Mouse (Mus musculus) forebrain, embryonic 13.5 days (tissue): ENCODE measurements at regions not wholly inside any gene's neighbourhood (a gene's known extent, or its start where the extent isn't known, plus 50 kb on each side); places are given as distances from the start of the nearest gene placed in this dataset.

ENCODE experiments used
- ATAC-seq: fragments of 200-750 bp; cut with Nextera tagmentation; 2 replicates; pipeline ENCODE4 v1.8.0; 2017
- H3K27ac ChIP-seq: fragments of 300-500 bp; sonication (generic); 2 replicates; pipeline ENCODE4 v1.5.1; 2015; ENCODE audit warnings: inconsistent platforms, mild to moderate bottlenecking, moderate library complexity
- H3K27me3 ChIP-seq: fragments of 300-500 bp; sonication (generic); 2 replicates; pipeline ENCODE4 v1.6.1; 2015; ENCODE audit warnings: mild to moderate bottlenecking, inconsistent platforms
- H3K36me3 ChIP-seq: fragments of 300-500 bp; sonication (generic); 2 replicates; pipeline ENCODE4 v1.6.1; 2015; ENCODE audit warnings: mild to moderate bottlenecking, inconsistent platforms; ENCODE audit not compliant: poor library complexity, severe bottlenecking
- H3K4me1 ChIP-seq: fragments of 300-500 bp; sonication (generic); 2 replicates; pipeline ENCODE4 v1.6.1; 2015; ENCODE audit warnings: inconsistent platforms
- H3K4me2 ChIP-seq: fragments of 300-500 bp; sonication (generic); 2 replicates; pipeline ENCODE4 v1.6.1; 2015; ENCODE audit warnings: inconsistent platforms, mild to moderate bottlenecking, moderate library complexity
- H3K4me3 ChIP-seq: fragments of 300-500 bp; sonication (generic); 2 replicates; pipeline ENCODE4 v1.5.1; 2015; ENCODE audit warnings: mild to moderate bottlenecking, inconsistent platforms
- H3K9ac ChIP-seq: fragments of 300-500 bp; sonication (generic); 2 replicates; pipeline ENCODE4 v1.6.1; 2015; ENCODE audit warnings: mild to moderate bottlenecking, inconsistent platforms
- H3K9me3 ChIP-seq: fragments of 300-500 bp; sonication (generic); replicated peaks from 2 replicates; pipeline ENCODE4 v1.6.1; 2016; ENCODE audit warnings: inconsistent platforms
- WGBS: fragments of 180-500 bp; shearing (Covaris S2); methylation state at CpG from one replicate; pipeline ENCODE4 v1.1.7; 2015; 5-methylcytosine and 5-hydroxymethylcytosine counted together

DNA sequence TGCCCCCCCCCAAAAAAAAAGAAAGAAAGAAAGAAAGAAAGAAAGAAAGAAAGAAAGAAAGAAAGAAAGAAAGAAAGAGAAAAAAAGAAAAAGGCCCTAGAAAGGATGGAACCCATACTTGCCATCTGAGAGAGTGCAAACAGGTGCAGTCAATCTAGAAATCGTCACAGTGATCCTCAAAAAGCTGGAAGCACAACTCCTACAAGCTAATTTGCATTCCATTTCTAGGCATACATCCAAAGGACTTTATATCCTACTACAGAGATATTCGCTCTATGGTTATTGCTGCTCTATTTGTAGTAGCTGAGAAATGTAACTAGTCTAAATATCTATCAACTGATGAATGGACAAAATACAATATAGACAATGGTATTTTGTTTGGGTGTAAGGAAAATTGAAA, 410.2 kb upstream of the Ctnnd2 start:
- Histone ChIP-seq H3K27me3 (no peaks in the 10 kb centered on the region), H3K36me3 (no peaks in the 10 kb centered on the region), H3K4me3 (no peak overlapping the region), H3K4me2 (no peak overlapping the region), H3K4me1 (no peaks in the 10 kb centered on the region), H3K9me3 (no peaks in the 10 kb centered on the region), H3K27ac (no peak overlapping the region), H3K9ac (no peak overlapping the region)
- WGBS = 80% methylated on average over 2 of the region's 2 CpGs
- ATAC-seq = no peak

DNA sequence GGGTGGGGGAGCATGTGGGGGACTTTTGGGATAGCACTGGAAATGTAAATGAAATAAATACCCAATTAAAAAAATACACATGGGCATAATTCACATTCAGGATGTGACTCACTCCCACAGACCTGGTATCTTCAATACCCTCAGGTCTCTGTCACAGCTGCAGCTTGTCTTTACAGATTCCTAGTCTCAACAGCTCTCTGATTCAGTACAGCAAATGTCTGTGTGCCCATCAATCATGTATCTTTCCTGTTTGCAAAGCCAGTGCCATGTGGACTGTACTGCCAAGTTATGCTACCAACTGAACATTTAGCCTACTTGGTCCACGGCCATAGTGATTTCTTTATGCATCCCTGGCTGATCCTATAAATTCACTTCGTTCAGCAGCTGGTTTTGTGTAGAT, 396.0 kb upstream of the Ctnnd2 start:
- WGBS = 82% methylated on average over 2 of the region's 2 CpGs
- H3K36me3 ChIP-seq = no peaks in the 10 kb centered on the region
- H3K27ac ChIP-seq = no peak overlapping the region
- H3K4me3 ChIP-seq = no peak overlapping the region
- no peak overlapping the region for H3K4me2 ChIP-seq
- no peak for ATAC-seq
- no peaks in the 10 kb centered on the region for H3K4me1 ChIP-seq
- no peak overlapping the region for H3K9ac ChIP-seq
- H3K27me3 ChIP-seq = no peaks in the 10 kb centered on the region
- no peaks in the 10 kb centered on the region for H3K9me3 ChIP-seq

DNA sequence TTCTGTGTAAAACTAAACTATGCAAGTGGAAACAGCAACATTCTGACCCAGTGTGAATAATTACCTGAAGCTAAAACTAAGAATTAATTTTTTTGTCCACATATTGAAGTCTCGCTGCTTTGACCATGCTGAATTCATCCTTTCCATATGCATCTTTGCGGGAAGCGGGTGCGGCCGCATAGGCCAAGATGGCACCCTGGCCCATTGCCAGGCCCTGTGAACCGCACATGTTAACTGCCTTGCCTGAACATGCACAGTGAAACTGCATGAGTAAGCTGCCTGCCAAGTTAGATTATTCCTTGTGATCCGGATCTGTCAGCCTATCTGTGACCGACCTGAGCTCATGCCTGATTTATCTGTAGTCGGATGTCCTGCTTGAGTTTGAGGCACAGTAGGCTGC, 373.8 kb upstream of the Ctnnd2 start:
- Histone ChIP-seq H3K4me2 (no peak overlapping the region), H3K4me1 (no peaks in the 10 kb centered on the region), H3K9ac (no peak overlapping the region), H3K36me3 (no peaks in the 10 kb centered on the region), H3K4me3 (no peak overlapping the region), H3K27ac (no peak overlapping the region), H3K27me3 (no peaks in the 10 kb centered on the region), H3K9me3 (peaks cover 4% of the 10 kb centered on the region; the same call in 1 of the 2 replicates)
- 93% methylated on average over 9 of the region's 9 CpGs for WGBS
- ATAC-seq = no peak

DNA sequence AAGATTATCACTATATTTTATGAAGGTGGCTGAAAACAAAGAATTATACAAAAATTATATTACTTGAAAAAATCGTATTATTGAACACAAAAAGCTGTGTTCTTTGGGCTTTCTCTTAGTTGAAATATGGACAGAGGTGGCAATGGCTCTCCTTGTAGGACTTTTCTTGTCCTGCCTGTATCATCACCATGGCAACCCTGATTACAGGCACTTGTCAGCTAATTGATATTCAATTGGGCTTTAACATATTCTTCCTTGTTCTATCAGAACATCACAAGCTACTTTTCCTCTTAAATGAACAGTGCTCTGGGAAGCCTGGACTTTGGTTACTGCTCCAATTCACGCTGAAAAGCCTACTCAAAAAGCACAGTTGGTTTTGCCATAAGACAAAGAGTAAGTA, 349.1 kb upstream of the Ctnnd2 start:
- H3K4me1 ChIP-seq = peaks cover 5% of the 10 kb centered on the region
- no peak overlapping the region for H3K27ac ChIP-seq
- WGBS = 53% methylated on average over 2 of the region's 2 CpGs
- no peaks in the 10 kb centered on the region for H3K36me3 ChIP-seq
- peak; percentile 48; the same call in 1 of the 2 replicates for ATAC-seq
- no peaks in the 10 kb centered on the region for H3K27me3 ChIP-seq
- H3K4me2 ChIP-seq = no peak overlapping the region
- H3K9me3 ChIP-seq = no peaks in the 10 kb centered on the region
- H3K4me3 ChIP-seq = no peak overlapping the region
- no peak overlapping the region for H3K9ac ChIP-seq

DNA sequence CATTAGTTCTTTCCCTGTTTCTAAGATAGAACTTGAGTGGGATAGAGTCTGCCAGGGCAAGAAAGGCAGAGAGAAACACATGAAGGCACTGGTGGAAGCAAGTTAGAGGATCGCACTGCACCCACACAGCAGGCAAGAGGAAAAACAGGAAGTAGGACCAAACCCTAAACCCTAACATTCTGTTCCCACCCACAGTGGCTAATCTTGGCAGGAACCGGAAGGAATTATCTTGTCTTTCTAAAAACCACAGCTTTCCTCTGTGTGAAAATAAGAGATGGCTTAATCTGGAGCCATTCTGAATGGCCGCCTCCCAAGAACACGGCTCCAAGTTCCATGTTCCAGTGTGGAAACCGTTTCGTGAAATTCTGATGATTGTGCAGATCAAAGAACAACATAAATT, 348.2 kb upstream of the Ctnnd2 start:
- Histone ChIP-seq H3K9me3 (no peaks in the 10 kb centered on the region), H3K4me3 (no peak overlapping the region), H3K27me3 (no peaks in the 10 kb centered on the region), H3K36me3 (no peaks in the 10 kb centered on the region), H3K4me2 (no peak overlapping the region), H3K27ac (no peak overlapping the region), H3K4me1 (peaks cover 5% of the 10 kb centered on the region), H3K9ac (no peak overlapping the region)
- 95% methylated on average over 6 of the region's 6 CpGs for WGBS
- ATAC-seq = no peak

DNA sequence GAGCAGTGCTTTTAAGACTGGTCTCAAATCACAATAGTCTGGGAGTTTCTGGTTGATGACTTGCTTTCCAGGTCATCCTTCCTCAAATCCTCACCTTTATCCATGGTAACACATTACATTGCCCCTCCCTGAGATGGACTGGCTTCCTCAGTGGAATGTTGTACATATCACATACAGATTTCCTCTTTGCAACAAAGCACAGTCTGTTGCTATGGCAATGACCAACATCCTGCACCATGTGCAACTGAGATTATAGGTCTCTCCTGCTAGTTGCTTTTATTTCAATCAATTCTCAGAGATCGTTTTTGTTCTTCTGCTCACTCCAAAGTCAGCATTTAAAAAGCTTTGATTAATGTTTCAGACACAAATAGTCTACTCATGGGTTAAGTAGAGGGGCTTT, 344.3 kb upstream of the Ctnnd2 start:
- Histone ChIP-seq H3K4me1 (peaks cover 5% of the 10 kb centered on the region), H3K36me3 (no peaks in the 10 kb centered on the region), H3K9me3 (no peaks in the 10 kb centered on the region), H3K27me3 (no peaks in the 10 kb centered on the region), H3K9ac (no peak overlapping the region), H3K27ac (no peak overlapping the region), H3K4me3 (no peak overlapping the region), H3K4me2 (no peak overlapping the region)
- 49% methylated on average over 1 of the region's 1 CpGs for WGBS
- ATAC-seq = peak; percentile 77

DNA sequence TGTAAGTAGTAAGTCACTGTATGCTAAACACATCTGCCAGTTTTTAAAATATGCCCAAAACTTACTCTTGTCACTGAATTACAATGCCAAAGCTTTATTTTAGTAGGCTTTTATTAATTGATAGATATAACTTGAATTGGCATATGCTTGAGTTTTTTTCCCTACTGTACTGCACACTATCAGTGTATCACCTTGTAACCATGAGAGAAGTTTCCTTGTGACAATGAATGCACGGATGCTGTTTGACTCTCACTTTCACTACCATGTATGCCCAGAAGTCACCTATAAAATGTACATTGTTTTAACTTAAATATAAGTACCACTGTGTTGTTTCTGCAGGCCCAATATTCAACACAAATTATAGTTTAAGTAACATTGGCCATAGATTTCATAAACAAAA, 343.8 kb upstream of the Ctnnd2 start:
- Histone ChIP-seq H3K36me3 (no peaks in the 10 kb centered on the region), H3K9ac (no peak overlapping the region), H3K4me2 (no peak overlapping the region), H3K27ac (no peak overlapping the region), H3K4me1 (peaks cover 2% of the 10 kb centered on the region; the same call in 1 of the 2 replicates), H3K4me3 (no peak overlapping the region), H3K27me3 (no peaks in the 10 kb centered on the region), H3K9me3 (no peaks in the 10 kb centered on the region)
- WGBS = 89% methylated on average over 1 of the region's 1 CpGs
- ATAC-seq = no peak
